Mouse (Mus musculus) thymus, postnatal 10 days (tissue): Measurements from ENCODE around the gene Bcr.

ENCODE experiments used
- DNase-seq, 2 experiments: peaks; one replicate each; pipeline ENCODE4 v3.0.0; 2021; ENCODE audit warnings: low spot score in 2 of 2

Bcr gene

DNA sequence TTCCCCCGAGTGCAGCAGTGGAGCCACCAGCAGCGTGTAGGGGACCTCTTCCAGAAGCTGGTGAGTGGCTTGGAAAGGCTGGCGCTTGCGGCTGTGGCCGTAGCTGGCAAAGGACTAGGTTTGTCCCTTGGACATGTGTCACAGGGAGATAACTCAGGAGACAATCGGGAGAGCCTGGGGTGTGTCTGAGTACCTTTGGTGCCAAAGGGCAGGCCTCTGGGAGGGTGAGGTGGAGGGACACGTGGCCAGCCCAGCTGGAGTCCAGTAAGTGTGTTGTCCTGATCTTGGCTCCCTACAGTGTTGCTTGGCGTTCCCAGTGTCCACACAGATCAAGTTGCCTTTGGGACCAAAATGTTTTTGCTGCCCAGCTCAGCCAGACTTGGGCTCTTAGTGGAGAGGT is 71.2 kb downstream of the Bcr start:
- DNase-seq = no peak

DNA sequence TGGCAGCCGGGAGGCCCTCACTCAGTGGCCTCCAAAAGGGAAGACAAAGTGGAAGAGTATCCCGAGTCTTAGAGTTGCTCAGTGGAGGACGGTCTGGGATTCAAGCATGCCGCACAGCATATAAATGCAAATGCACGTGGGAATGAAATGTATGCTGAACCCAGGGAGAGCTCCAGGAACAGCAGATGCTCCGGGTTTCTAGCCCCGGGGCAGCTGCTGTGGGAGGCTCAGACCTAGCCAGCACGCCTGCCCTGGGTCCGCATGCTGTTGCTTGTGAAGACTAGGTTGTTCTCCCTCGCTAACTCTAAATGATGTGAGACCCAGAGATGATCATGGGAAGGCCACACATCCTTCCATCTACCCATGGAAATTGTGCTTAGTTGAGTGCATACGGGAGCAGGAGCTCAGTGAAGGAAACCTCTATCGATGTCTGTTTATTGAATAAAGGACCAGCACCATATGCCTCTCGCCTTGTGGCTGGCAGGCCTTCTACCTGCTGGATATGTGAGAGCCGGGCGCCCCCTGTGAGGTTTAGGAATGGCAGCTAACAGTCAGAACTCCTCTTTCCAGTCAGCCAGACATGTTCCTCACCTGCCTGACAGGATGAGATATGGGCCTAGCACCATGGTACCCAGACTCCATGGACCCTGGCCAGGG is 74.6 kb downstream of the Bcr start:
- no peak for DNase-seq

DNA sequence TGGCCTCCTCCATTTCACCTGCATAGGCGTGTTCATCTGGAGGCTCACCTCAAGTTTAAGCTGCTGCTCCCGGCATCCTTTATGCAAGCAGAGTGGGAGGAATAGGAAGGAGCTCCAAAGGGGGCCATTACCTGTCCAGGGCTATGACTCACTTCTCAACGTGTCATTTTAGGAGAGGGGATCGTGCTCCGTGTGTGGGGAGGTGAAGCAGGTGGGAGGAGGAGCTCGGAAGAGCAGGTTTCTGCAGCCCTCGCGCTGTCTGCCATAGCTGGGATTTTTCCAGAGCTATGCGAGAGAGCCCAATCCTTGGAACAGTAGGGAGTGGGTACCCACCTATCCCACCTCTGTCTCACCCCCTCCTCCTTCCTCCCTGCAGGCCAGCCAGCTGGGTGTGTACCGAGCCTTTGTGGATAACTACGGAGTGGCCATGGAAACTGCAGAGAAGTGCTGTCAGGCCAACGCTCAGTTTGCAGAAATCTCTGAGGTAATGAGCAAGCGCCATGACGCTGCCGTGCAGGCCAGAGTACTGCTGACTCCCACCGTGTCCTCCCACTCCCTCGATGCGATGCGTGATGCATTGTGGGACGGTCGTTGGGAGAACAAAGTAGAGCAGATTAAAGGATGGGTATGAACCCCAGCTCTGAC is 75.2 kb downstream of the Bcr start:
- DNase-seq = no peak

DNA sequence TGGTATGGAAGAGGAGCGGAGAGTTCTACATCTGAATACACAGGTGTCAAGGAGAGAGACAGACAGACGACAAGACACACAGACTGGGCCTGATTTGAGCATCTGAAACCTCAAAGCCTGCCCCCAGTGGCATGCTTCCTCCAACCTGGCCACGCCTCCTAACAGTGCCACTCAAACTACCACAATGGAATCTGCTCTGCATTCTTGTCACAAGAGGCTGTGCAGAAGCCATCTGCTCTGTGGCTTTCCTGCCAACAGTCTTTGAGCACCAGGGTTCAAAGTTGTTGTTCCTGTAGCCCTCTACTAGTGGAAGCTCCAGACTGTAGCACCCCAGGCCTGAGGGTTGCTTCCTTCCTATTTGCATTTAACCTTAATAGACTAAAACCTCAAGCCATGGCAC is 76.8 kb downstream of the Bcr start:
- peak; percentile 74 to 79 for DNase-seq

DNA sequence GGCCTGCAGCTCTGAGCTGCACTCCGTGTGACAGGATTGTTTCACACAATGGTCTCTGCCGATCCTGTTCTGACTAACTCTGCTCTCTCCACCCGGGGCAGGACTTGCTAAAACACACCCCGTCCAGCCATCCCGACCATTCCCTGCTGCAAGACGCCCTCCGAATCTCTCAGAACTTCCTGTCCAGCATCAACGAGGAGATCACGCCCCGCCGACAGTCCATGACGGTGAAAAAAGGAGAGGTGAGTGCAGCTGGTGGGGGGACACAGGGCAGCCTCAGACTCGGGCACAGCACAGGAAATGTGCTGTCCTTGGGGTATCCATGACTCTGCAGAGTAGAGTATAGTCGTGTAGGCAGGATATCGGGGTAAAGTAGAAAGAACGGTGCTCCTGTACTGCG is 84.8 kb downstream of the Bcr start:
- DNase-seq = no peak

DNA sequence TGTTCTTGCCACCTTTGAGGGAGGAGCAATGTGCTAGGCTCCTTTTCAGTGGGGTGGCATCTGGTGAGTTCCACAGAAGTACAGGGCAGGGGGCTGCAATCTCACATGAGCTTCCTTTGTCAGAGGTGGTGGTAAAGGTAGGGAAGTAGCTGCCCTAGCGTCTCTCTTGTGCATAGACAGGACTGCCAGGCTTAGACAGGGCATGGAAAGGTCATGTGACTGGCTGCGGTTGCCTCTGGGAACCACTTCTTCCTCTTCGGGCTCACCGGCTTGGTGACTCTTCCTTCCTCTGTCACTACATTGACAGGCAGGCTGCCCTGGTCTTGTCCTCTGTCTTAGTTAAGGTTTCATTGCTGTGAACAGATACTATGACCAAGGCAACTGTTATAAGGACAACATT is 85.6 kb downstream of the Bcr start:
- DNase-seq = peak; percentile 68

DNA sequence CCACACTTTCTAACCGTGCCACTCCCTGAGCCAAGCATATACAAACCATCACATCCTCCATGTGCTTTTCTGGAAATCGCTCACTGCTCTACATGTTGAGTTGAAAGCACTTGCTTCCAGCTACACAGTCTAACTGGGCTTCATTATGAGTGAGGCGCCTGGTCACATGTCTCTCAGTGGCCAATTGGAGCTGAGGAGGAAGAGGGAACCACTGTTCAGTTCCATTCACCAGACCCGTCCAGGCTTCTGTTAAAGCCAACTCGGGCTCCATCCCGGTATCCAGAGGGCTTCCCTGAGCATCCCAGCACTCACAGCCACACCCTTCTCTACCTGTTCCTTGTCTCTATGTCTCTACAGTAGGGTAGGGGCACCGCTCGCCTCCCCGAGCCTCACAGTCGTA is 86.2 kb downstream of the Bcr start:
- no peak for DNase-seq

DNA sequence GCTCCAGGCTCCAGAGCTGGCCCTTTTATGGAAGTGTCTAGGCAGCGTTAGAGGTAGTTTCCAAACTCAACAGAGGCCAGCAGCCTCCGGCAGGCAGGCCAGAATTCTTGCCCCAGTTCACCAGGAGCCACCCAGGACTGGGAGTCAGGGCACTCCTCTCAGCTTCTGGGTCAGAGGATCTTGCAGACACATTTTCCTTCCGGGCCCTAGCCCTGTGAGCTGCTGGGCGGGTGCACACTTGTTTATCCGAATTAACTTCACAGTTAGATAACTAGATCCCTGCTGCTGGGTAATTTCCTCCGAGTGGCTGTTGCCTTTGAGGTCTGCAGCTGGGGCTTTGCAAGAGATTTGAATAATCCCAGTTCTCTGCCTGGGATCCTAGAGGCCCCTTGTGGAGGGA is 87.9 kb downstream of the Bcr start:
- no peak for DNase-seq

DNA sequence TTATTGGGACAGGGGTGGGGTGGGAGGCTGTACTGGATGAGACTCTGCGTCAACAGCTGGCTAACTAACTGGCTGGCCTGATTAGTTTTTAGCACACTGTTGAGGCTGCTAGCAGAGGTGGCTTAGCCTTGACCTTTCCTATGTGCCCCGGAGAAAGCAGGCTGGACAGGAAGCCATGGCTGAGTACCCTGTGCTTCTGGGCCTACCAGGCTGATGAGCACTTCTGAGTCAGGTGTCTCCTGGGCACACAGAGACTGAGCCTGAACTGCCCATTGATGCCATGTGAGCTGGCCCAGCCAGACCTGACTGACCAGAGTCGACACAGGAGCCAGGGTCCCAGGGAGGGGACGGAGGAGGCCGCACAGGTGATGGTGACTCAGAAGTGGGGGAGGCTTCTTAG is 90.0 kb downstream of the Bcr start:
- no peak for DNase-seq

DNA sequence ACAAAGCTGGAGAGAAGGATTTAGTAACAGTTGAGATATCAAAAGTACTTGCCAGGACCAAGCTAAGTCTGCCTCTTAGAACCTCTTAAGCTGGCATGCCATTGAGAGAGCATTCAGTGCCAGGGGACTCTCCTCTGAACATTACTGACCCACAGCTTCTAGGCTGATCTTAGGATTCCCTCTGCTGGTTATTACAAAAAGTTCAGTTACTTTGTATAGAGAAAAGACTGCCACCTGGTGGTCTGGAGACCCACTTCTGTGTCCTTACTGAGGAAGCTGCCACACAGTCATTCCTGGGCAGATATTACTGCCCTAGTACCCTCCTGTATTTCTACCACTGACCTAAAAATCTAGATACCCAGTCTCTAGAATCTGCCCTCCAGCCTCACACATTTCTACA is 90.9 kb downstream of the Bcr start:
- peak; percentile 32 to 80 for DNase-seq

DNA sequence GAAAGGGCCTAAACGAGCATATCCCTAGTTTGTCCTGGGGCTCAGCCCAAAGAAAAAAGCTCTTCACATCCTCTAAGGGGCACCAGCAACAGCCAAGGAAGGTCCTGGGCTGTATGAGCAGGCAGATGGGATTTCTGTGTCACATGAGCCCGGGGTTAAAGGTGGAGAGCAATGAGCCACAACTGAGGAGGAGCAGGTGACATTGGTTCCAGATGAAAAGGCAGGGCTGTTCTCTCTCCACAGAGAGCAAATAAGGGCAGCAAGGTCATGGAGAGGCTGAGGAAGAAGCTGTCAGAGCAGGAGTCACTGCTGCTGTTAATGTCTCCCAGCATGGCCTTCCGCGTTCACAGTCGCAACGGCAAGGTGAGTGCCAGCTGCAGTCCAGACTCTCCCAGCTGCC is 96.4 kb downstream of the Bcr start:
- DNase-seq = no peak

DNA sequence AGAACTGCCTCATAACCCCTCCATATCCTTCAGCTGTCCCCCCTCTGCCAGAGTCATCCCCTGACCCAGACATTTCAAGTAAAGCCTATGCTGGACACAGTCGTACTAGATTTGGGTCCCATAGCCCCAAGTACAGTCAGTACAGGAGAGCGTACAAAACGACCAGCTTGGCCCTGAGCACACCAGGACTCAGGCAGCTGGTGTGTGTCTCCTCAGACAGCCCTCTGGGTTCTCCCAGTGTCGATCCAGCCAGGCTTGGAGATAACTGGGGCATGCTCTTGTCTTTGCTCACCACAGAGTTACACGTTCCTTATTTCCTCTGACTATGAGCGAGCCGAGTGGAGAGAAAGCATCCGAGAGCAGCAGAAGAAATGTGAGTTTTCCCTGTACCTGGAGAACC is 97.3 kb downstream of the Bcr start:
- no peak for DNase-seq

DNA sequence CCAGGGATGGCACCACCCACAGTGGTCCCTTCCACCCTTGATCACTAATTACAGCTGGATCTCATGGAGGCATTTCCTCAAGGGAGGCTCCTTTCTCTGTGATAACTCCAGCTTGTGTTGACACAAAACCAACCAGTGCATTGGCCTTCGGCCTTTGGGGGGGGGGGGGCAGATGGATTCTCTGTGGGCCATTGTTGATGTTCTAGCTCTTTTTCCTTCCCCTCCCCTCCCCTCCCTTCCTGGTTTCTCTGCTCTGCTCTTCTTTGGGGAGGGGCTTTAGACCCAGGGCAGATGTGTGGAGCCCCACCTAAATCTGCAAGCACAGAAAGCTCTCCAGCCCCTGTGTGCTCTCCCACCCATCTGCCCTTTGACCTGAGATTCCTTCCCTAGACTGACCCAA is 98.0 kb downstream of the Bcr start:
- no peak for DNase-seq

DNA sequence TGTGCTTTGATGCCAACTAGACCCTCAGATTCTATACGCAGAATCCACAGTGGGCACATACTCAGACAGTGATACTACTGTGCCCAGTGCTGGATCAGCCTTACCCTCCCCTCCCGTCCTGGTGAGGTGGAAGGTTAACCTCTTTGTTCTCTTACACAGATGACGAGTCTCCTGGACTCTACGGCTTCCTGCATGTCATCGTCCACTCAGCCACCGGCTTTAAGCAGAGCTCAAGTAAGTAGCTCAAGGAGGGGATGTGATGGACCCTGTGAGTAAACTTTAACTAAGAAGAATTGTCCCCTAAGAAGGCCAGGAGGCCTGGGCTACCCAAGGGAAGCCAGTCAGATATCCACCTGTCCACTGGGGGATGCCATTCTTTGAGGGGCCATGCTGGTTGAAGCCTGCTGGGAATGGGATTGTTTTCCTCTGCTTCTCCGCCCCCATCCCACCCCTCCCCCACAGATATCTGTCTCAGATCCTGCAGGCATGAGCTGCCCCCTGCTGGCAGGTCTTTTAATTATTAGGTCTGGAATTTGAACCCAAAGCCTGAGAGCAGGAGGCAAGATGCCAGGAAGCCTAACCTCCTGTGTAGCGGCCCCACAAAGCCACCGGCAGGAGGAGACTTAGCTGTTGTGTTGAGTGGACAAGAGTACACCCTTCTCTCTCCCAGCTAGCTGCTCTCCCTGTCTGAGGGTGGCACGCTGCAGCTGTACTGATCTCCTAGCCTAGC is 99.9 kb downstream of the Bcr start:
- no peak for DNase-seq

DNA sequence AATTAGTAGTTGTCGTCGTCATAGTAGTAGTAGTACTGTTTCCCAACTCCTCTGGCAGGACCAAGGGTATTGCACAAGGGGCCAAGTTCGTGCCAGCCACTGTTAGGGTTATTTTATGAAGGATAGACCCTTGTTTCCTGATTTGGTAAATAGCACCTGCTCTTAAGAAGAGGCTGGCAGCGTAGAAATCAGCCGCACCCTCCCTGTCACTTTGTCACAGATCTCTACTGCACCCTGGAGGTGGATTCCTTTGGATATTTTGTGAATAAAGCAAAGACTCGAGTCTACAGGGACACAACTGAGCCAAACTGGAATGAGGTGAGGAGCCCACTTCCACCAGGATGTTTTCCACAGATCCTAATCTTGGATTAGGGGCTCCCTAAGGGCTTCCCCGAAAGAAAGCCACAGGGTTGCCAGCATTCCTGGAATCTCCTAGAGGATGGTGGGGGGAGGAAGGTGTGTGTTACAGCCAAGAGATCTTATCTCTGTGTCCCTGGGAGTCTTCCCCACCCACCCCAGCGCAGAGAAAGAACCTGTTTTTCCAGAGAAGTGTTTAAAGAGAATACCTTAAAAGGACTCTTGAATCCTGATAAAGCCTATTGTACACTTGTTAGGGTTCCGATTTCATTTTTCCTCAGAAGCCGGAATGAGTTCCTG is 105.6 kb downstream of the Bcr start:
- no peak for DNase-seq

DNA sequence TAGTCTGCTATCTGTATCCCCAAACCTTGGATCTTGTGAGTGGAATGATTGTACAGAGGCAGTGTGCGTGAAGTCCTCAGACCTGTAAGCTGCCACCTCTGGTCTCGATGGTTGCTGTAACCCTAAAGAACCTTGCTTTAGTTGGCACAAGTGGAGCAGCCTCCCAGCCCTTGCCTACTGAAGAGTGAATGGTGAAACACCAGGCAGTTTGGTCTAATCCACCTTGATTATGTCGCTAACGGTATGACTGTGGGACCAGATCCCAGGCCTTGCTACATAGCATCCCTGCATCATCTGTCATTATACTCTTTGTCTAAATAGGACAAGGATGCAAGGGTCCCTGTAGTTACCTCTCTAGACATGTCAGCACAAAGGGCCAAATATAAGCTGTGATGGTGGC is 106.2 kb downstream of the Bcr start:
- no peak for DNase-seq

DNA sequence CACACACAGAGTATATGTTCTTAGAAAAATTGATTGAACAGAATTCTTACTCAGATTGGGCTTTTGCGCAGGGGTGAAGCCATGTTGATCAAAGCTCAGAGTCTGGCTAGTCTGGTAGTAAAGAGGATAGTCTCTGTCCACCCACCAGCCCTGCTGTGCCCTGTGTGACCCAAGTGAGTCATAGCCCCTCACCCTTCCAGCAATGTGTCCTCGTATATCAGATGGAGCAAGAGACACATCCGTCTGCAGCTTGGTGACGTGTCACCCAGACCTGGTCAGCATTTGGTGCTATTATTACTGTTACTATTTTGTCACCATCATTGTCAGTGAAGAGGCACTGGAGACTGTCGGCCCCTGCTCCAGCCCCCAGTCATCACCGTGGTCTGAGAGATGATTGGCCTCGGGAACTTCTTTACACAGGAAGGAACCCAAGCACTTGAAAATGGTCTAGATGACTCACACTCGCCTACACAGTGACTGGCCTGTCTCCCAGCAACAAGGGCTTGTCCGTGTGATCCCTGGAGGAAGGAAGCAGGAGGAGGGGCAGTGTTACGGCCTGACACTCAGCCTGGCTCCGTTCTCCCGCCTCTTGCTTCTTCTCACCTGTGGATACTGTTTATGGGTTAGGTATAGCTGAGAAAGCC is 109.9 kb downstream of the Bcr start:
- DNase-seq = no peak

DNA sequence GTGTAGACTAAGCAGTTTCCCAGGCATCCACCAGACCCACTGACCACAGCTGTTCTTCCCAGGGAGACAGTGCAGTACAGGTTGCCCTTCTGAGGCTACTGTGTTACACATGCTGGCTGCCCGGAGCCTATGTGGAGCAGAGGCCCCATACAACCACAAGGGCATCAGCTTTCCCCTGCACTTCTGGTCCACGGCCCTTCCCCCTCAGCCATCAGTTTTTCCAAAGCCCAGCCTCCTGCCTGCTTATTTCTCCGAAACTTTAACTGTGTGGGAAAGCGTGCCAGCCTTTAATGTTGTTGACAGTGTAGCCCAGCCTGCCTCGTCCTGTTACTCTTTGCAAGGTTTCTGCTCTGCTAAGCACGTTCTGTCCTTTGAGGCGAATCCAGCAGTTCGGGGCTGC is 112.7 kb downstream of the Bcr start:
- DNase-seq = no peak

DNA sequence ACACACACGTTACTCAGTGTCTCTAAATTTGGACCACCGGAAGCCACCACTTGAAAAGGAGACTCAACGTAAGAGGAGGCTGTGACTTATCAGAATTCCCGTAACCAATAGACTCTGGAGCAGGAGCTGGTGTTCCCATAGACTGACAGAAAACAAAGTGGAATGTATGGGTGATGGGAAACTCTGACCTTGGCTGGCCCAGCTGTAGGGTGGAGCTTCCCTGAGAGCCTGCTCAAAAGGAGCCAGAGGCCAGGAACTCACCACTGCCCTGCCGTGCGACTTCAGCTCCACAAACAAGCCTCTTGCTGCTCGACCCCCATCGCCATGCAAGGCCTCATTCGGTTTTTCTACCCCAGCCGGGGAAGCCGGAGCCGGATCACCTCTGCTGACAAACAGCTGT is 113.3 kb downstream of the Bcr start:
- no peak for DNase-seq

DNA sequence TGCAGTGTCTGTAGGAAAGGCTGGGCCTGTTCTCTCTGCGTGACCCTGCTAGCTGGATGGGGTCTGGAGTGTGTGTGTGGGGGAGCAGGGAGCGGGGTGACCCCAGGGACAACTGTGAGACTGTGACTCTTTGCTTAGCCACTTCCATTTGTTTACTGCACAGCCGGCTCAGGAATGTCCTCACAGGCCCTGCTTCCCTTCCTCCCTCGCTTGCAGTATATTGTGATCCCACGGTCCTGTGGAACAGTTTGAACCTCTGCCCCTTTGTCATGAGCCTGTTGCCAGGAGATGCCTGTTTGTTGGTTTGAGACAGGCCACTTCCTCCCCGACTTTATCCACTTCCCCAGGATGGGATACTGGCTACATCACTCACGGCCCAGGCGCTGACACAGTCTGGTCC is 116.1 kb downstream of the Bcr start:
- DNase-seq = no peak

DNA sequence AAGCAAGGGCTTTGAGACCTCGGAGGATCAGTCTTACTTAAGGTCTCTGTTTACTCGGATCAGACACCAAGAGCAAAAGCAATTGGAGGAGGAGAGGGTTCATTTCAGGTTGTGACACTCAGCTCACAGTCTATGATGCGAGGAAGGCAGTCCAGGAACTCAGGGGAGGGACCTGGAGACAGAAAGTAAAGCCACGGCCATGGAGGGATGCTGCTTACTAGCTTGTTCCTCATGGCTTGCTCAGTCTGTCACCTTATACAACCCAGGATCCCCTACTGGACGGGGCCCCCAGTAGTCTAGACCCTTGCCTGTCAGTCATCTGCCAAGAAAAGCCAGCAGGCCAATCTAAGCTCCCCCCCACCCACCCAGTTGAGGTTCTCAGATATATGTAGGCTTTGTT is 118.5 kb downstream of the Bcr start:
- no peak for DNase-seq

DNA sequence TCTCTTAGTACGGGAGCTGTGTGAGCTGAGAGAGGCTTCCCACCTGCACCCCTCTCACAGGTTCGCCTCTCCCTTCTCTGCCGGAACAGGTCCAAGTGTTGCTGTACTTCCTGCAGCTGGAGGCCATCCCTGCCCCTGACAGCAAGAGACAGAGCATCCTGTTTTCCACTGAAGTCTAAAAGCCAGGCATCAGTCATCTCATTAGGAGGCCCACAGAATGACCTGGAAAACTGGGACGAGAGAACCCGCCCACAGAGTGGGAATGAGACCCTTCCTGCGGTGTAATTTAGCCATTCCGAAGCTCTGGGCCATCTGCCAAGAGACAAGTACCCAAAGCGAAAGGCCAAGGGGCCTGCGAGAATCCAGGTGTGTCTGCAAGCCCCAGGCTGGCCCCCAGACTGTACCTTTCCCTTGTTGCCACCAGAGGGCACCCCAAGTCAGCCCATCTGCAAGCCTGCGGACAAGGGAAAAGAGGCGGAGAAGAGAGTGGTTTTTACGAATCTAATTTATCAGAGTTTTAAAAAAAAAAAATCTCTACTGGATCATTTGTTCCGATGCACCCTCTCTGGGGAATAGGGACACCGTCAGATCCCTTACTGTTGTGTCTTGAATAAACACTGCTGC is 121.9 kb downstream of the Bcr start:
- peak; percentile 51 to 75 for DNase-seq
